ENCODE assay signal across 24 mouse cellular contexts in the genomic region with DNA sequence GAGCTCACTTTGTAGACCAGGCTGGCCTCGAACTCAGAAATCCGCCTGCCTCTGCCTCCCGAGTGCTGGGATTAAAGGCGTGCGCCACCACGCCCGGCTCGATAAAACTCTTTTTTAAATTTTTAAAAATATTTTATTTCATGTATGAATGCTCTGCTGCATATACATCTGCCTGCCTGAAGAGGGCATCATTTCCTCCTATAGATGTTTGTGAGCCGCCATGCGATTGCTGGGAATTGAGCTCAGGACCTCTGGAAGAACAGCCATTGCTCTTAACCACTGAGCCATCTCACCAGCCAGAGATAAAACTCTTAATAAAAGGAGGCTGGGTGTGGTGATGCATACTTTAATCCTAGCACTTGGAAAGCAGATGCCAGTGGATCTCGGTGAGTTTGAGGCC. TPM values are rescaled to one million over a fixed set of nuclear protein-coding genes. Genes with fewer than 3 reads are reported as not detected.
"Had no signal": no experiment of that assay in that cellular context is flagged by ENCODE, and none has a peak within 500 bp of the region (broad histone marks: within the 10 kb centered on the region; RNA-seq: fewer than 3 reads in every experiment).

No protein-coding gene starts in this region.

- H3K27ac ChIP-seq: kidney, embryonic 15.5 days; limb, embryonic 12.5 days; limb, embryonic 15.5 days; liver, embryonic 14.5 days; lung, embryonic 15.5 days; neural tube, embryonic 13.5 days had no signal

- H3K4me3 ChIP-seq: kidney, embryonic 15.5 days; limb, embryonic 12.5 days; limb, embryonic 15.5 days; lung, embryonic 15.5 days; myocyte; neural tube, embryonic 13.5 days had no signal

- H3K4me1 ChIP-seq: limb, embryonic 12.5 days; neural tube, embryonic 13.5 days had no signal

- H3K9me3 ChIP-seq: kidney, embryonic 15.5 days; limb, embryonic 12.5 days; limb, embryonic 15.5 days; lung, embryonic 15.5 days; neural tube, embryonic 13.5 days had no signal

- DNase-seq: kidney, adult 11 months; kidney, adult 8-10 months; kidney, postnatal 10 days; kidney, postnatal 36 days; liver, postnatal 0 days; lung, postnatal 10 days; right cerebral cortex, postnatal 25 days; thymus, adult 2 months; thymus, postnatal 14 days; thymus, postnatal 4 days had no signal

- H3K36me3 ChIP-seq: kidney, embryonic 15.5 days; limb, embryonic 12.5 days; limb, embryonic 15.5 days; lung, embryonic 15.5 days; neural tube, embryonic 13.5 days had no signal

- H3K27me3 ChIP-seq: kidney, embryonic 15.5 days; limb, embryonic 12.5 days; lung, embryonic 15.5 days; neural tube, embryonic 13.5 days had no signal

- H3K4me2 ChIP-seq: kidney, embryonic 15.5 days; limb, embryonic 12.5 days; limb, embryonic 15.5 days; liver, embryonic 11.5 days; lung, embryonic 15.5 days; midbrain, embryonic 11.5 days; neural tube, embryonic 13.5 days had no signal

- H3K9ac ChIP-seq: kidney, embryonic 15.5 days; limb, embryonic 12.5 days; limb, embryonic 15.5 days; liver, embryonic 14.5 days; liver, postnatal 0 days; lung, embryonic 15.5 days; neural tube, embryonic 13.5 days had no signal

- ATAC-seq: liver, postnatal 0 days had no signal

RNA-seq across cellular contexts. Expression of gene Cacng6, which starts 16.0 kb away (rescaled TPM):
- total RNA-seq: megakaryocyte progenitor cell, adult 5-6 weeks; megakaryocyte-erythroid progenitor cell, adult 5-6 weeks; monocyte, adult 5-6 weeks; neutrophil, adult 5-6 weeks had no signal
- polyA plus RNA-seq: liver, embryonic 11.5 days; liver, embryonic 14.5 days; liver, postnatal 0 days; lung, embryonic 15.5 days; midbrain, embryonic 11.5 days; midbrain, embryonic 14.5 days had no signal

RNA-seq across cellular contexts. Expression of gene Cacng8, which starts 49.5 kb away (rescaled TPM):
- total RNA-seq: megakaryocyte progenitor cell, adult 5-6 weeks; megakaryocyte-erythroid progenitor cell, adult 5-6 weeks; monocyte, adult 5-6 weeks; neutrophil, adult 5-6 weeks had no signal
- polyA plus RNA-seq: liver, postnatal 0 days had no signal
